Mouse (Mus musculus) testis, adult 2 months (tissue): ENCODE data around the gene Fam19a4.

Source experiments
- CTCF ChIP-seq: fragments of 200-500 bp; IDR thresholded peaks from 2 replicates; pipeline ENCODE4 v1.5.1; 2012; ENCODE audit warnings: low read depth, mild to moderate bottlenecking, inconsistent platforms, low read length, moderate library complexity; ENCODE audit not compliant: control insufficient read depth, insufficient read depth, insufficient replicate concordance
- POLR2A ChIP-seq: fragments of 200-500 bp; IDR thresholded peaks from 2 replicates; pipeline ENCODE4 v1.6.1; 2012; ENCODE audit warnings: low read depth, mild to moderate bottlenecking, inconsistent platforms, low read length, moderate library complexity; ENCODE audit not compliant: control insufficient read depth

- TF ChIP-seq POLR2A, result no peak
- TF ChIP-seq CTCF, result no peak
Measured at GRCm38 (mm10) chr6:97046541-97046940, 13.7 kb downstream of the Fam19a4 start.
